Mouse (Mus musculus): ENCODE measurements at regions not wholly inside any gene's neighbourhood (a gene's known extent, or its start where the extent isn't known, plus 50 kb on each side); places are given as distances from the start of the nearest gene placed in this dataset.

- intact Hi-C loops (cut with DNase I) = no loop called here
- no peak for DNase-seq (ENCODE audit: extremely low spot score in 1 of 2, low spot score in 2 of 2)
- H3K27ac ChIP-seq = no peak overlapping the region
- no peak overlapping the region for H3K4me3 ChIP-seq
- no peak for TF ChIP-seq CTCF (IDR thresholded peaks at IDR 0.05)
Observed at GRCm38 (mm10) chr4:90996388-90997092, 404.0 kb downstream of the Elavl2 start.

DNA sequence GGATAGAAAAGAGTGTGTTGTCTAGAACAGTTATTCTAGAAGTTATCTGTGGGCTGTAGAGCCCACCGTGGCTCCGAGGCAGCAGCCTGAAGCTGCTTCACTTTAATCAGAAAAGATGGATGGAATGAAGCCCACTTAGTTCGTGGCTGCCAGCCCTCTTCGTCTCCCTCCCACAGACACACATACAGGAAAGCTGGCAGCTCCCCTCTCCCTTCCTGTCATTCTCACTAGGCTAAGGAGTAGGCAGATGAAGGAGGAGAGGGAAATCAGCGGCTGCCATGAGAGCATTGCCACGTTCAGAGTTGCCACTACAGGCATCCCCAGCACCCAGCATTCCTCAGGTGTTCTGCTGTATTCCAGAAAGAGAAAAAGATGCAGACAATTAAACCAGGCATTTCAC lies 435.9 kb downstream of the Elavl2 start:
- intact Hi-C loops (cut with DNase I) = no loop called here
- Histone ChIP-seq H3K4me3 (no peak overlapping the region), H3K27ac (no peak overlapping the region)
- TF ChIP-seq CTCF (IDR thresholded peaks at IDR 0.05) = no peak
- no peak for DNase-seq (ENCODE audit: extremely low spot score in 1 of 2, low spot score in 2 of 2)

DNA sequence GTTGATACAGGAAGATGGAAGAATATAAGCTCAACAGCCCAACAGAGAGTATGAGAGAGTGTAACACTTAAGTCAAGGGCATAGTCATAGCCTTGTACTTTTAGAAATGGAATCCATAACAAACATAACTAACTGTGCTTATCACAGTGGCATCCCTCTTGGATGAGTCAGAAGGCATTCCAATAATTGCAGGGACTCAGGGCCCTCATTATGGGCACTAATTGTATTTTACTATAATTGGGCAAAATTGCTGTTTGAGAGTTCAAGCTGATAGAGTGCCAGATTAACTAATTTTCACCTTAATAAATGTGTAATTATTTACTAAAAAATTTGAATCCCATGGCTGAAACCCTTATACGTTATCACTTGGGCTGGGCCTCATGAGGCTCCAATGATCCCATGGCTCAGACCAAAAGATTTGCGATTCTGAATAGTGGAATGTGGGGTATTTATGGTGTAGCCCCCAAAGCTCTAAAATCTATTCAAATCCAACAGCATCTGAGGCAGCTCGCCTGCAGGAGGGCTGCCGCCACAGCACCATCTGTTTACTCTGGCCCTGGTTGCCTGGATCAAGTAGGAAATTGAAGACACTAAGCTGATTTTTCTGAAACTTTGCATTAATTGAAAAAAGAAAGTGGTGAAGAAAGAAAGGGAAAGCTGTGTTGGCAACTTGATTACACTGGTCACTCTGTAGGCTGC lies 456.7 kb downstream of the Elavl2 start:
- intact Hi-C loops (cut with DNase I) = no loop called here
- no peak overlapping the region for H3K27ac ChIP-seq
- DNase-seq (ENCODE audit: extremely low spot score in 1 of 2, low spot score in 2 of 2) = no peak
- no peak for TF ChIP-seq CTCF (IDR thresholded peaks at IDR 0.05)
- no peak overlapping the region for H3K4me3 ChIP-seq

DNA sequence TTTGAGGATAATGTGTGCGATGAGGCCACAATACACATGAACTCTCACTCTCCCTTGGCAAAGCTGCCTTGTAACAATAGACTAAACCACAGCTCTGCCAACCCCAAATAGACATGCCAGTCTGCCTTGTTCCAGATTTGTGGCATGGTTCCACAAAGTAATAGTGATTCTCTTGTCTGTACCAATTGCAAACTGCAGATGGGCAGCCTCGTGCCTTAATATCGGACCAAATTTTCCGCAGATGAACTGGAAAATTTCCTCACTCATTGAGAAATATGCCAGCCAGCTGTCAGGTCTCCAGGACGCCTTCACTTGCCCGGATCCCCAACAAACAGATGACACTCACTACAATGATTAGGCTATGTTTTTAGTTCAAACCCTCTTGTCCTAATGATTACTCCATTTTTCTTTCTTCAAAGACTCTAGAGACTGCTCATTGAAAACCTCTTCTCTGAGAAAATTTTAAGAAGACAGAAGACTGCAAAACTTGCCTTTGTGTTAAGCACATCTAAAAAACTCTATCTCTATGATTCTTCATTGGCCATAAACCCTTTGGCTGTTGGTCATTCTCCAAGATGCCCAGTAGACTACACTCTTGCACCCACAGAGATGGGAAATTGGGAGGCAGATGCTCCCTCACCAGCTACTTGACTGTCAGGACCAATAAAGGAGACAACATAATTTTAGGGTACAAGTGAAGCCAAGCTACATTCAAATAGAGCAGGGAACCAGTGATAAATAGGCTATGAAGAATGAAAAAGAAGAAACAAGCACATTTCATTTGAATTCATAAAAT lies 483.1 kb downstream of the Elavl2 start:
- no peak for DNase-seq (ENCODE audit: extremely low spot score in 1 of 2, low spot score in 2 of 2)
- H3K27ac ChIP-seq = no peak overlapping the region
- no peak overlapping the region for H3K4me3 ChIP-seq
- intact Hi-C loops (cut with DNase I) = no loop called here
- TF ChIP-seq CTCF (IDR thresholded peaks at IDR 0.05) = no peak

GRCm38 (mm10) chr4:90906311-90906710 lies 494.3 kb downstream of the Elavl2 start:
- no peak for DNase-seq (ENCODE audit: extremely low spot score in 1 of 2, low spot score in 2 of 2)
- intact Hi-C loops (cut with DNase I) = no loop called here

GRCm38 (mm10) chr4:90868209-90868608 lies 532.4 kb downstream of the Elavl2 start:
- intact Hi-C loops (cut with DNase I) = loop anchor here (10.0 kb wide), 1 partner anchor 507 kb away; no protein-coding TSS in a partner anchor
- Histone ChIP-seq H3K4me3 (no peak overlapping the region), H3K27ac (no peak overlapping the region)
- peak in 1 of 2 experiments; percentile 6 for DNase-seq (ENCODE audit: extremely low spot score in 1 of 2, low spot score in 2 of 2)
- no peak for TF ChIP-seq CTCF (IDR thresholded peaks at IDR 0.05)

More at GRCm38 (mm10) chr4:90906311-90906710, 494.3 kb downstream of the Elavl2 start:
- H3K4me3 ChIP-seq = no peak overlapping the region
- no peak overlapping the region for H3K27ac ChIP-seq
- no peak for TF ChIP-seq CTCF (IDR thresholded peaks at IDR 0.05)

DNA sequence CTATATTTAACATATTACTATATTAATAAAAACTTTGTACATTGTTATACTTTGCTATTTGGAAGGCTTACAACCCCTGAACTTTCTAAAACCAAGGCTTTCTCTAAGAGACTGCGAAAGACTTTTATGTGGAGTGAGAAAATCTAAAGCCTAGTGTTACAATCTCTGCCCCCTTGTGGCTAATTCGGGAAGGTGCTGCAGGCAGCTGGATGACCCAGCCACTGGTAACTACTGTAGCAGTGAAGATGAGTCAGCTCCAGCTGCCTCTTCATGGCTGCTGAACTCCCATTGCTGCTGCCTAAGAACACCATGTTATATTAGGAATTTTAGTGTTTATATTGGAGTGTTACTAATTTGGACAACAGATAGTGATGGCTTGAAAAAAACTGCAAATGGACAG lies 539.7 kb downstream of the Elavl2 start:
- Histone ChIP-seq H3K27ac (no peak overlapping the region), H3K4me3 (no peak overlapping the region)
- intact Hi-C loops (cut with DNase I) = loop anchor here (10.0 kb wide), 1 partner anchor 514 kb away; no protein-coding TSS in a partner anchor
- peak; percentile 49 for TF ChIP-seq CTCF (IDR thresholded peaks at IDR 0.05)
- peak; percentile 11 for DNase-seq (ENCODE audit: extremely low spot score in 1 of 2, low spot score in 2 of 2)

- TF ChIP-seq CTCF (IDR thresholded peaks at IDR 0.05) = no peak
- no peak overlapping the region for H3K4me3 ChIP-seq
- H3K27ac ChIP-seq = no peak overlapping the region
- intact Hi-C loops (cut with DNase I) = no loop called here
- no peak for DNase-seq (ENCODE audit: extremely low spot score in 1 of 2, low spot score in 2 of 2)
Observed at GRCm38 (mm10) chr4:90839804-90840203, 560.8 kb downstream of the Elavl2 start.

GRCm38 (mm10) chr4:90799078-90799477 lies 580.5 kb downstream of the Zfp352 start:
- DNase-seq (ENCODE audit: extremely low spot score in 1 of 2, low spot score in 2 of 2) = no peak
- intact Hi-C loops (cut with DNase I) = no loop called here
- H3K27ac ChIP-seq = no peak overlapping the region
- H3K4me3 ChIP-seq = no peak overlapping the region
- no peak; the same call in 1 of the 2 replicates for TF ChIP-seq CTCF (IDR thresholded peaks at IDR 0.05)

- no peak overlapping the region for H3K27ac ChIP-seq
- TF ChIP-seq CTCF (IDR thresholded peaks at IDR 0.05) = no peak
- H3K4me3 ChIP-seq = no peak overlapping the region
- no peak for DNase-seq (ENCODE audit: extremely low spot score in 1 of 2, low spot score in 2 of 2)
- intact Hi-C loops (cut with DNase I) = no loop called here
Observed at GRCm38 (mm10) chr4:90798637-90799036, 580.0 kb downstream of the Zfp352 start.

GRCm38 (mm10) chr4:90797472-90797871 lies 578.9 kb downstream of the Zfp352 start:
- intact Hi-C loops (cut with DNase I) = no loop called here
- Histone ChIP-seq H3K4me3 (no peak overlapping the region), H3K27ac (no peak overlapping the region)
- no peak for DNase-seq (ENCODE audit: extremely low spot score in 1 of 2, low spot score in 2 of 2)
- no peak for TF ChIP-seq CTCF (IDR thresholded peaks at IDR 0.05)

Measured in left cerebral cortex, adult 2 months (tissue).